Mouse (Mus musculus): ENCODE results near the gene Wnt9a. TPM values are rescaled to one million over a fixed set of nuclear protein-coding genes. Genes with fewer than 3 reads are reported as not detected.

Wnt9a gene
- polyA plus RNA-seq, 1 experiment from 2014 or later: 1.6 TPM

DNA sequence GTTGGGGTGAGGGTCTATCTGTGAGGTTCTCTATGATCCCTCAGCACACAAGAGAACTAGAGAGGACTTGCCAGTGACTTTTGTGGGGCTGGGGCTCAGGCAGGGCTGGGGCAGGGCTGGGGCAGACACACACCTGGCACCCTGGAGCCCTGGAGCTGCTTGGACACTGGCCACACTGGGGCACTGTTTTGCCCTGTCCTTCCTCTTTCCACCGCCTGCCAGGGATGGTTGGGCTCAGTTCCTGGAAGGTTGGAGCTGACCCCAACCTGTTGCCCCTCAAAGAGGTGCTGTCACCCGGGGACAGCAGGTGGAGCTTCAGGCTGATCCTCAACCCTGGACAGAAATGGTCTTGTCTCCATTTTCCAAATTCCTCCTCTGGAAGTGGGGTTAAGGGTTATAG is 29.2 kb downstream of the Wnt9a start:
- peaks cover 5% of the 10 kb centered on the region; the same call in 1 of the 2 replicates for H3K27me3 ChIP-seq (ENCODE audit: control insufficient read depth, insufficient read depth, low read length)
- H3K36me3 ChIP-seq (ENCODE audit: control insufficient read depth, insufficient read depth, low read length): no peaks in the 10 kb centered on the region
- WGBS (ENCODE audit: insufficient replicate concordance): 33% methylated on average over 2 of the region's 2 CpGs
- no peak for ATAC-seq (replicated peaks; ENCODE audit: insufficient number of reproducible peaks, low FRiP score, low TSS enrichment)
- no peak overlapping the region for H3K9ac ChIP-seq (ENCODE audit: low read depth, low read length)
- peaks cover 6% of the 10 kb centered on the region; the same call in 1 of the 2 replicates for H3K4me1 ChIP-seq (ENCODE audit: control insufficient read depth, insufficient read depth, low read length)
- H3K4me2 ChIP-seq: no peak overlapping the region
- H3K27ac ChIP-seq (ENCODE audit: low read depth, low read length): no peak overlapping the region
- no peaks in the 10 kb centered on the region for H3K9me3 ChIP-seq (replicated peaks; ENCODE audit: control insufficient read depth, low read length)
- no peak overlapping the region for H3K4me3 ChIP-seq (ENCODE audit: low read depth, low read length)

DNA sequence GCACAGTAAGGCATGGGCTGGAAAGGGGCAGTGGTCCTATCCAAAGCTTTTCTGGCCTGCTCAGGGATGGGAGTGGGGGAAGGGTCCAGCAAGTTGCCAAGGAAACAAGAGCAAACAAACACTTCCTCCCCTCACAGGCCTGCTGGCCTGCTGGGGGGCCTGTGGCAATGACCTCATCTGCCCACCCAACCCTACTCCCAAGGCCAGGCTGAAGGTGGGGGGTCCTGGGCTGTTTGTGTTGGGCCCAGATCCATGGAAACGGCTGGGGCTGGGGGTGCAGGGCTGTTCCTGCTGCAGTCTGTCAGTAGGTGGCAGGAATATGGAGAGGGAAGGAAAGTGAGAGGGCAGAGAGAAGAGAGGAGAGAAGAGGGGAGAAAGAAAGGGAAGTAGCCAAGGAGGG is 29.7 kb downstream of the Wnt9a start:
- Histone ChIP-seq H3K9me3 (replicated peaks; ENCODE audit: control insufficient read depth, low read length) (no peaks in the 10 kb centered on the region), H3K4me2 (no peak overlapping the region), H3K9ac (ENCODE audit: low read depth, low read length) (no peak overlapping the region), H3K4me3 (ENCODE audit: low read depth, low read length) (no peak overlapping the region), H3K27me3 (ENCODE audit: control insufficient read depth, insufficient read depth, low read length) (peaks cover 5% of the 10 kb centered on the region; the same call in 1 of the 2 replicates), H3K4me1 (ENCODE audit: control insufficient read depth, insufficient read depth, low read length) (peaks cover 6% of the 10 kb centered on the region; the same call in 1 of the 2 replicates), H3K27ac (ENCODE audit: low read depth, low read length) (no peak overlapping the region), H3K36me3 (ENCODE audit: control insufficient read depth, insufficient read depth, low read length) (no peaks in the 10 kb centered on the region)
- no peak for ATAC-seq (replicated peaks; ENCODE audit: insufficient number of reproducible peaks, low FRiP score, low TSS enrichment)
- 9% methylated on average over 1 of the region's 1 CpGs for WGBS (ENCODE audit: insufficient replicate concordance)

DNA sequence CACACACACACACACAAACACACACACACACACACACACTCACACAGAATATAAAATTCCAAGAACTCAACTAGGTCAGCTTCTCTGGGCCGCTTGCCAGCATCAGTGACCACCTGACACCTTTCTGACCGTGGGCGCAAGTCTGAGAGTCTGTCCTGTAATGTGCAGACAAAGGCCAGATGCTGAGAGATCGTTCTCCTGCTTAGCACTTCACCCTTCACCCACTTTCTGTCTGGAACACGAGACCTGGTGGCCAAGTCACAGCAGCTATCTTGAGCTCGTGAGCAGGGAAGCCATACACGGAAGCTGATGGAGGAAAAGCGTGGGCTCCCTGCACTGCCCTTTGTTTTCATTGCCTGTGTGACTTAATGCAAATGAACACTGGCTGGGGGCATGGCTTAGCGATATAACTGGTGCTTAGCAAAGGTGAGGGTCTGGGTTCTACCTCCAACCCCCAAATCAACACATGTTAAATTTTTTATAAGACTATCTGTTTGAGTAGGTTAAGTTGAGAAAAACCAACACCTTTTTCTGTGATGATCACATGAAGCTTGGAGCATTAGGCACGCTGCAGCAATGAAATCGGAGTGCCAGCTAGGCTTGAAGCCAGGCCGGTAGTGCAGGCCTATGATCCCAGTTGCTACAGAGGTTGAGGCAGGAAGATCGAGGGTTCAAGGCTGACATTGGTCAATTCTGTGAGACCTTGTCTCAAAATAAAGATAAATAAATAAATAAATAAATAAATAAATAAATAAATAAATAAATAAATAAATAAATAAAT is 31.4 kb downstream of the Wnt9a start:
- 49% methylated on average over 13 of the region's 13 CpGs for WGBS (ENCODE audit: insufficient replicate concordance)
- Histone ChIP-seq H3K4me2 (no peak overlapping the region), H3K27me3 (ENCODE audit: control insufficient read depth, insufficient read depth, low read length) (peaks cover 5% of the 10 kb centered on the region; the same call in 1 of the 2 replicates), H3K9ac (ENCODE audit: low read depth, low read length) (peak overlapping the region; percentile 46; the same call in 1 of the 2 replicates), H3K9me3 (replicated peaks; ENCODE audit: control insufficient read depth, low read length) (no peaks in the 10 kb centered on the region), H3K4me3 (ENCODE audit: low read depth, low read length) (no peak overlapping the region), H3K36me3 (ENCODE audit: control insufficient read depth, insufficient read depth, low read length) (no peaks in the 10 kb centered on the region), H3K27ac (ENCODE audit: low read depth, low read length) (0 out of 2 replicates have a peak overlapping the region, but pooled peaks have one; percentile 29), H3K4me1 (ENCODE audit: control insufficient read depth, insufficient read depth, low read length) (peaks cover 6% of the 10 kb centered on the region; the same call in 1 of the 2 replicates)
- no peak for ATAC-seq (replicated peaks; ENCODE audit: insufficient number of reproducible peaks, low FRiP score, low TSS enrichment)

DNA sequence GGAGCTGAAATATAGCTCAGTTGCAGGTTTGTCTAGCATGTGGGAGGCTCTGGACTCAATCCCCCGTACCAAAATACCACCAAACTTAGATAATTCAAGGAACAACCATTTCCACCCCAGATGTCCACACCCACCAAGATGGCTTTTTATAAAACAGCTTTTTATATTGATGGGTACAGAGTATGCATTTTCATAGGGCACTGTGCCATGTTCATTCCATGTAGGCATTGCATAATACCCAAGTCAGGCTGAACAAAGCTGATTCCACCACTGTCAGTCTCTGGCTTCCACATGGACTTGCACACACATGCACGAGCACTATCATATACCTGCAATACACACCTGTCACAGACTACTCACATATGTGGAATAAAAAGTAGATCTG is 32.0 kb downstream of the Wnt9a start:
- Histone ChIP-seq H3K9me3 (replicated peaks; ENCODE audit: control insufficient read depth, low read length) (no peaks in the 10 kb centered on the region), H3K36me3 (ENCODE audit: control insufficient read depth, insufficient read depth, low read length) (no peaks in the 10 kb centered on the region), H3K27ac (ENCODE audit: low read depth, low read length) (no peak overlapping the region), H3K4me1 (ENCODE audit: control insufficient read depth, insufficient read depth, low read length) (peaks cover 6% of the 10 kb centered on the region; the same call in 1 of the 2 replicates), H3K4me3 (ENCODE audit: low read depth, low read length) (no peak overlapping the region), H3K4me2 (no peak overlapping the region), H3K27me3 (ENCODE audit: control insufficient read depth, insufficient read depth, low read length) (peaks cover 5% of the 10 kb centered on the region; the same call in 1 of the 2 replicates), H3K9ac (ENCODE audit: low read depth, low read length) (no peak overlapping the region)
- 85% methylated on average over 2 of the region's 2 CpGs for whole genome bisulfite sequencing (ENCODE audit: insufficient replicate concordance)
- no peak for ATAC-seq (replicated peaks; ENCODE audit: insufficient number of reproducible peaks, low FRiP score, low TSS enrichment)

DNA sequence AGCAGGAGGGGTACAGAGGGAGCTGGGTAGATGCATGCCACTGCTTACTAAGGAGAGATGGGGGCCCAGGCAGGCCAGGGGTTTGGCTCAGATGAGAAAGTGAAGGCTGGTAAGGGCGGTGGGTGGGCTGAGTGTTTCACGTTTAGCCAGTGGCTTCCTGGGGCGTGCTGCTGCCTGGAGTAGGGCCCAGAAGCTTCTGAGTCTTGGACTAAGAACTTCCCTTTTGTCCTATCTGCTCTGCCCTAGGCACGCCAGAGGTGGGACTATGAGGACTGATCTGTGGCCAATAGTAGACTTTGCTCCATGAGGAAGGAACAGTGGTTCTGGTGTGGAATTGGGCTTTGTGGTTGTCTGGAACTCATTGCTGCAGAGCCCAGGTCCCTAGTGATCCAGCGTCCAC is 36.2 kb downstream of the Wnt9a start:
- Histone ChIP-seq H3K4me2 (no peak overlapping the region), H3K27ac (ENCODE audit: low read depth, low read length) (no peak overlapping the region), H3K4me3 (ENCODE audit: low read depth, low read length) (no peak overlapping the region), H3K36me3 (ENCODE audit: control insufficient read depth, insufficient read depth, low read length) (no peaks in the 10 kb centered on the region), H3K9ac (ENCODE audit: low read depth, low read length) (no peak overlapping the region), H3K4me1 (ENCODE audit: control insufficient read depth, insufficient read depth, low read length) (no peaks in the 10 kb centered on the region; the same call in none of the 2 replicates), H3K27me3 (ENCODE audit: control insufficient read depth, insufficient read depth, low read length) (no peaks in the 10 kb centered on the region), H3K9me3 (replicated peaks; ENCODE audit: control insufficient read depth, low read length) (no peaks in the 10 kb centered on the region)
- 67% methylated on average over 5 of the region's 5 CpGs for WGBS (ENCODE audit: insufficient replicate concordance)
- no peak for ATAC-seq (replicated peaks; ENCODE audit: insufficient number of reproducible peaks, low FRiP score, low TSS enrichment)

DNA sequence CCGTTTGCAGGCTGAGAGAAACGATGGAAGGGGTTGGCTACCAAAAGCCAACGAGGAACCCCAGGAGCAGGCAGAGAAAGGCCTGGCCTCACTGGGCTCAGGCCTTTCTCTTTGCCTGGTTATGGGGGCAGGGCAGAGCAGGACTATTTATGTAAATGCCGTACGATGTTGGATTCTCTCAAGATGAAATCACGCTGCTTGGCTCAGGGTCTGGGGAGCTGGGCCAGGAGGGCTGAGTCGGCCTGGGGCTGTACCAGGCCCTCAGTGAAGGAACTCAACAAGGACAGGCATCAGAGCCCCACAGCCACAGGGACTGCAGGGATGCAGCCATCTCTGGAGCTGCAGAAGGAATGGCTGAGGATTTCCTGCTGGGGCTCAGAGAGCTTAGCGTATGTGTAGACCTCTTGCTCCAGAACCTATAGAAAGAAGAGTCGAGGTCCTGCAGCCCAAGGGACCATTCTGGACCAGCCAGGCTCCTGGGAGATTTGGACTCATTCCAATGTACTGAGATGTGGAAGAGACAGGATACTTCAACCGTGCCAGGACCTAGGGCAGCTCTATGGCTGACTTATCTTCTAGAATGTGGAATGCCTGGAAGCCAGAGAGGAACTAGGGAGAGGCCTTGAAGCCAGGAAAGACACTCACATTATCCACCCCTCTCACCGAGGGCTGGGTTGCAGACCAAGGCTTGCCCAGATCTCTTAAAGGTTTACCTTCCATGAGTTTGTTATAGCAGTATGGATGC is 39.6 kb downstream of the Wnt9a start:
- Histone ChIP-seq H3K9ac (ENCODE audit: low read depth, low read length) (no peak overlapping the region), H3K4me2 (no peak overlapping the region), H3K4me3 (ENCODE audit: low read depth, low read length) (no peak overlapping the region), H3K27ac (ENCODE audit: low read depth, low read length) (0 out of 2 replicates have a peak overlapping the region, but pooled peaks have one; percentile 35), H3K4me1 (ENCODE audit: control insufficient read depth, insufficient read depth, low read length) (peaks cover 8% of the 10 kb centered on the region), H3K9me3 (replicated peaks; ENCODE audit: control insufficient read depth, low read length) (no peaks in the 10 kb centered on the region), H3K27me3 (ENCODE audit: control insufficient read depth, insufficient read depth, low read length) (no peaks in the 10 kb centered on the region), H3K36me3 (ENCODE audit: control insufficient read depth, insufficient read depth, low read length) (no peaks in the 10 kb centered on the region)
- ATAC-seq (replicated peaks; ENCODE audit: insufficient number of reproducible peaks, low FRiP score, low TSS enrichment): no peak
- 64% methylated on average over 11 of the region's 11 CpGs for WGBS (ENCODE audit: insufficient replicate concordance)

DNA sequence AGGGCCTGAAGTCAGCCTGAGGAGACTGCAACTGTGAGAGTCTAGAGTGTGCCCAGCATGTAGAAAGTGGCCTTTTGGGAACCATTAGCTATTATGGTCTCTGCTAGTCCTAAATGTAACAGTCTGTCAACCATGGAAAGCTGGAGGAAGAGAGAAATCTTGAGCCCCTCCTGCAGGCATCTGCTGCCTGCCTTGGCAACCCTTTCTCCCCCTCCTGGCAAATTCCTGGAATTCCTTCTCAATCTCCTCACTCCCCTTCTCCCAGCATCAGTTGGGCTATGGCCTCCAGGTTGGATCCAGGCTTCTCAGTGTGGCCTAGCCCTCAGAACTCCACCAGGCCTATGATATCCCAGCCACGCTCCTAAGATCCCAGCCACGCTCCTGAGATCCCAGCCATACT is 43.6 kb downstream of the Wnt9a start:
- Histone ChIP-seq H3K4me1 (ENCODE audit: control insufficient read depth, insufficient read depth, low read length) (peaks cover 8% of the 10 kb centered on the region), H3K4me3 (ENCODE audit: low read depth, low read length) (no peak overlapping the region), H3K4me2 (no peak overlapping the region), H3K9ac (ENCODE audit: low read depth, low read length) (no peak overlapping the region), H3K9me3 (replicated peaks; ENCODE audit: control insufficient read depth, low read length) (no peaks in the 10 kb centered on the region), H3K36me3 (ENCODE audit: control insufficient read depth, insufficient read depth, low read length) (no peaks in the 10 kb centered on the region), H3K27me3 (ENCODE audit: control insufficient read depth, insufficient read depth, low read length) (no peaks in the 10 kb centered on the region), H3K27ac (ENCODE audit: low read depth, low read length) (no peak overlapping the region)
- WGBS (ENCODE audit: insufficient replicate concordance): 46% methylated on average over 2 of the region's 2 CpGs
- no peak for ATAC-seq (replicated peaks; ENCODE audit: insufficient number of reproducible peaks, low FRiP score, low TSS enrichment)

DNA sequence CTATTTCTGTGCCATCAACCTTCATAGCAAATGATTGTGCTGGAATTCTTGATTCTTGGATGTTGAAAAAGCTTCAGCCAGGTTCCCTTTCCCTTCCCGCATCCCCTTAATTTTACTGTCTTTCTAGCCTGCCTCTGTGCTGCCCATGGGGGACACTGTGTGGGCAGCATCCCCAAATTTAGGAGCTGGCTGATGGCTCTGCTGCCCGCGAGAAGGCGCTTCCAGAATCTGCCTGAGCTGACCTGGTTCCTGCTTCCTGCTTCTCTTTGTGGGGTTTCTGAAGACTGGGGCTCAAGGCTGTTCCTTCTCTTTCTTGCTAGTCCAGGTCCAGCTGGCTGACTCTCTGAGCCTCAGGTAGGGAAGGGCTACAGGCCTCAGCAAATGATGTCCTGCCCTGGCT is 48.1 kb downstream of the Wnt9a start:
- no peaks in the 10 kb centered on the region for H3K9me3 ChIP-seq (replicated peaks; ENCODE audit: control insufficient read depth, low read length)
- no peak overlapping the region for H3K4me2 ChIP-seq
- no peak for ATAC-seq (replicated peaks; ENCODE audit: insufficient number of reproducible peaks, low FRiP score, low TSS enrichment)
- no peak overlapping the region for H3K4me3 ChIP-seq (ENCODE audit: low read depth, low read length)
- no peak overlapping the region for H3K9ac ChIP-seq (ENCODE audit: low read depth, low read length)
- no peak overlapping the region for H3K27ac ChIP-seq (ENCODE audit: low read depth, low read length)
- H3K27me3 ChIP-seq (ENCODE audit: control insufficient read depth, insufficient read depth, low read length): no peaks in the 10 kb centered on the region
- peaks cover 8% of the 10 kb centered on the region; the same call in 1 of the 2 replicates for H3K4me1 ChIP-seq (ENCODE audit: control insufficient read depth, insufficient read depth, low read length)
- no peaks in the 10 kb centered on the region for H3K36me3 ChIP-seq (ENCODE audit: control insufficient read depth, insufficient read depth, low read length)
- 78% methylated on average over 4 of the region's 4 CpGs for WGBS (ENCODE audit: insufficient replicate concordance)
